Mouse (Mus musculus): Measurements from ENCODE around the gene Cav2. TPM values are rescaled to one million over a fixed set of nuclear protein-coding genes. Genes with fewer than 3 reads are reported as not detected.

The Cav2 gene
- total RNA-seq (2014; fragmentation: Nextera tagmentation): not detected in 2 replicates
- total RNA-seq (2017): 0.23 TPM in 1 of 2 replicates, not detected in the other

GRCm38 (mm10) chr6:17280939-17281756, at the start of gene Cav2:
Gene Cav2 (plus strand): TSS chr6:17281185.
- ATAC-seq (replicated peaks; ENCODE audit: low FRiP score, low TSS enrichment, poor library complexity, severe bottlenecking): peak; percentile 86

GRCm38 (mm10) chr6:17239693-17240092, 41.3 kb upstream of the Cav2 start:
- ATAC-seq (replicated peaks; ENCODE audit: low FRiP score, low TSS enrichment, poor library complexity, severe bottlenecking): no peak

- ATAC-seq (replicated peaks; ENCODE audit: low FRiP score, low TSS enrichment, poor library complexity, severe bottlenecking): no peak
Observed at GRCm38 (mm10) chr6:17241013-17241412, 40.0 kb upstream of the Cav2 start.

- no peak for ATAC-seq (replicated peaks; ENCODE audit: low FRiP score, low TSS enrichment, poor library complexity, severe bottlenecking)
Observed at GRCm38 (mm10) chr6:17246959-17247358, 34.0 kb upstream of the Cav2 start.

GRCm38 (mm10) chr6:17247673-17248072, 33.3 kb upstream of the Cav2 start:
- no peak for ATAC-seq (replicated peaks; ENCODE audit: low FRiP score, low TSS enrichment, poor library complexity, severe bottlenecking)

GRCm38 (mm10) chr6:17248241-17248640, 32.7 kb upstream of the Cav2 start:
- ATAC-seq (replicated peaks; ENCODE audit: low FRiP score, low TSS enrichment, poor library complexity, severe bottlenecking): no peak

- ATAC-seq (replicated peaks; ENCODE audit: low FRiP score, low TSS enrichment, poor library complexity, severe bottlenecking): no peak
Observed at GRCm38 (mm10) chr6:17251958-17252357, 29.0 kb upstream of the Cav2 start.

GRCm38 (mm10) chr6:17258142-17258541, 22.8 kb upstream of the Cav2 start:
- ATAC-seq (replicated peaks; ENCODE audit: low FRiP score, low TSS enrichment, poor library complexity, severe bottlenecking): no peak

- ATAC-seq (replicated peaks; ENCODE audit: low FRiP score, low TSS enrichment, poor library complexity, severe bottlenecking): no peak
Observed at GRCm38 (mm10) chr6:17258911-17259310, 22.1 kb upstream of the Cav2 start.

GRCm38 (mm10) chr6:17262786-17263185, 18.2 kb upstream of the Cav2 start:
- ATAC-seq (replicated peaks; ENCODE audit: low FRiP score, low TSS enrichment, poor library complexity, severe bottlenecking): no peak

- ATAC-seq (replicated peaks; ENCODE audit: low FRiP score, low TSS enrichment, poor library complexity, severe bottlenecking): no peak
Observed at GRCm38 (mm10) chr6:17265043-17265442, 15.9 kb upstream of the Cav2 start.

- ATAC-seq (replicated peaks; ENCODE audit: low FRiP score, low TSS enrichment, poor library complexity, severe bottlenecking): no peak
Observed at GRCm38 (mm10) chr6:17266466-17266865, 14.5 kb upstream of the Cav2 start.

GRCm38 (mm10) chr6:17278366-17278765, 2.6 kb upstream of the Cav2 start:
- ATAC-seq (replicated peaks; ENCODE audit: low FRiP score, low TSS enrichment, poor library complexity, severe bottlenecking): no peak

- ATAC-seq (replicated peaks; ENCODE audit: low FRiP score, low TSS enrichment, poor library complexity, severe bottlenecking): no peak
Observed at GRCm38 (mm10) chr6:17281757-17282092, 740 bp downstream of the Cav2 start.

- no peak for ATAC-seq (replicated peaks; ENCODE audit: low FRiP score, low TSS enrichment, poor library complexity, severe bottlenecking)
Observed at GRCm38 (mm10) chr6:17282159-17282558, 1.2 kb downstream of the Cav2 start.

GRCm38 (mm10) chr6:17283834-17284233, 2.8 kb downstream of the Cav2 start:
- no peak for ATAC-seq (replicated peaks; ENCODE audit: low FRiP score, low TSS enrichment, poor library complexity, severe bottlenecking)

- ATAC-seq (replicated peaks; ENCODE audit: low FRiP score, low TSS enrichment, poor library complexity, severe bottlenecking): no peak
Observed at GRCm38 (mm10) chr6:17286381-17286780, 5.4 kb downstream of the Cav2 start.

- ATAC-seq (replicated peaks; ENCODE audit: low FRiP score, low TSS enrichment, poor library complexity, severe bottlenecking): no peak
Observed at GRCm38 (mm10) chr6:17295116-17295515, 14.1 kb downstream of the Cav2 start.

GRCm38 (mm10) chr6:17305954-17306601, 25.1 kb downstream of the Cav2 start, which contains the start of gene Cav1:
Gene Cav1 (plus strand): TSS chr6:17306335.
- ATAC-seq (replicated peaks; ENCODE audit: low FRiP score, low TSS enrichment, poor library complexity, severe bottlenecking): peak; percentile 55

GRCm38 (mm10) chr6:17306602-17307325, 25.8 kb downstream of the Cav2 start:
- ATAC-seq (replicated peaks; ENCODE audit: low FRiP score, low TSS enrichment, poor library complexity, severe bottlenecking): 0 out of 2 replicates have a peak, but pooled peaks have one; percentile 9
